Mouse (Mus musculus): Measurements from ENCODE around the gene Usp35. TPM values are rescaled to one million over a fixed set of nuclear protein-coding genes. Genes with fewer than 3 reads are reported as not detected.

The Usp35 gene
- polyA plus RNA-seq, 1 experiment: not detected

GRCm38 (mm10) chr7:97328891-97329588 lies 2.8 kb downstream of the Usp35 start:
- TF ChIP-seq CTCF (IDR thresholded peaks at IDR 0.05; ENCODE audit: insufficient read depth, low read depth, low read length): no peak
- TF ChIP-seq POLR2A (IDR thresholded peaks at IDR 0.05; ENCODE audit: insufficient read depth, low read depth, low read length): no peak
- Histone ChIP-seq H3K27ac (ENCODE audit: insufficient read depth, low read depth, low read length) (no peak overlapping the region), H3K4me3 (ENCODE audit: insufficient read depth, low read depth, low read length) (no peak overlapping the region), H3K4me1 (ENCODE audit: control insufficient read depth, insufficient read depth, low read length) (peaks cover 42% of the 10 kb centered on the region)
- 66% methylated on average over 13 of the region's 13 CpGs for WGBS

- TF ChIP-seq POLR2A (IDR thresholded peaks at IDR 0.05; ENCODE audit: insufficient read depth, low read depth, low read length): no peak
- no peak for TF ChIP-seq CTCF (IDR thresholded peaks at IDR 0.05; ENCODE audit: insufficient read depth, low read depth, low read length)
- Histone ChIP-seq H3K4me3 (ENCODE audit: insufficient read depth, low read depth, low read length) (no peak overlapping the region), H3K4me1 (ENCODE audit: control insufficient read depth, insufficient read depth, low read length) (peaks cover 33% of the 10 kb centered on the region), H3K27ac (ENCODE audit: insufficient read depth, low read depth, low read length) (no peak overlapping the region)
- WGBS: 94% methylated on average over 4 of the region's 4 CpGs
These were observed 4.4 kb downstream of the Usp35 start for GRCm38 (mm10) chr7:97327376-97327775.

- no peak for TF ChIP-seq CTCF (IDR thresholded peaks at IDR 0.05; ENCODE audit: insufficient read depth, low read depth, low read length)
- TF ChIP-seq POLR2A (IDR thresholded peaks at IDR 0.05; ENCODE audit: insufficient read depth, low read depth, low read length): no peak
- Histone ChIP-seq H3K4me1 (ENCODE audit: control insufficient read depth, insufficient read depth, low read length) (peaks cover 26% of the 10 kb centered on the region), H3K4me3 (ENCODE audit: insufficient read depth, low read depth, low read length) (peak overlapping the region; percentile 18), H3K27ac (ENCODE audit: insufficient read depth, low read depth, low read length) (no peak overlapping the region)
- WGBS: 34% methylated on average over 96 of the region's 96 CpGs
These were observed 6.4 kb downstream of the Usp35 start for GRCm38 (mm10) chr7:97325156-97325985.

GRCm38 (mm10) chr7:97324342-97324741 lies 7.5 kb downstream of the Usp35 start:
- peaks cover 16% of the 10 kb centered on the region for H3K4me1 ChIP-seq (ENCODE audit: control insufficient read depth, insufficient read depth, low read length)
- H3K4me3 ChIP-seq (ENCODE audit: insufficient read depth, low read depth, low read length): no peak overlapping the region
- H3K27ac ChIP-seq (ENCODE audit: insufficient read depth, low read depth, low read length): no peak overlapping the region
- TF ChIP-seq POLR2A (IDR thresholded peaks at IDR 0.05; ENCODE audit: insufficient read depth, low read depth, low read length) (no peak), CTCF (IDR thresholded peaks at IDR 0.05; ENCODE audit: insufficient read depth, low read depth, low read length) (no peak)
- 93% methylated on average over 8 of the region's 8 CpGs for WGBS

GRCm38 (mm10) chr7:97317706-97318105 lies 14.1 kb downstream of the Usp35 start:
- no peaks in the 10 kb centered on the region for H3K4me1 ChIP-seq (ENCODE audit: control insufficient read depth, insufficient read depth, low read length)
- WGBS: 90% methylated on average over 3 of the region's 3 CpGs
- no peak overlapping the region for H3K27ac ChIP-seq (ENCODE audit: insufficient read depth, low read depth, low read length)
- no peak for TF ChIP-seq POLR2A (IDR thresholded peaks at IDR 0.05; ENCODE audit: insufficient read depth, low read depth, low read length)
- no peak for TF ChIP-seq CTCF (IDR thresholded peaks at IDR 0.05; ENCODE audit: insufficient read depth, low read depth, low read length)
- H3K4me3 ChIP-seq (ENCODE audit: insufficient read depth, low read depth, low read length): no peak overlapping the region

- Histone ChIP-seq H3K27ac (ENCODE audit: insufficient read depth, low read depth, low read length) (no peak overlapping the region), H3K4me1 (ENCODE audit: control insufficient read depth, insufficient read depth, low read length) (no peaks in the 10 kb centered on the region), H3K4me3 (ENCODE audit: insufficient read depth, low read depth, low read length) (no peak overlapping the region)
- TF ChIP-seq POLR2A (IDR thresholded peaks at IDR 0.05; ENCODE audit: insufficient read depth, low read depth, low read length) (no peak), CTCF (IDR thresholded peaks at IDR 0.05; ENCODE audit: insufficient read depth, low read depth, low read length) (no peak)
- WGBS: 90% methylated on average over 6 of the region's 6 CpGs
These were observed 16.2 kb downstream of the Usp35 start for GRCm38 (mm10) chr7:97315656-97316055.

- TF ChIP-seq CTCF (IDR thresholded peaks at IDR 0.05; ENCODE audit: insufficient read depth, low read depth, low read length): no peak
- TF ChIP-seq POLR2A (IDR thresholded peaks at IDR 0.05; ENCODE audit: insufficient read depth, low read depth, low read length): no peak
- no peaks in the 10 kb centered on the region for H3K4me1 ChIP-seq (ENCODE audit: control insufficient read depth, insufficient read depth, low read length)
- 50% methylated on average over 5 of the region's 5 CpGs for WGBS
- no peak overlapping the region for H3K27ac ChIP-seq (ENCODE audit: insufficient read depth, low read depth, low read length)
- no peak overlapping the region for H3K4me3 ChIP-seq (ENCODE audit: insufficient read depth, low read depth, low read length)
These were observed 17.2 kb downstream of the Usp35 start for GRCm38 (mm10) chr7:97314646-97315045.

- 83% methylated on average over 7 of the region's 7 CpGs for WGBS
- Histone ChIP-seq H3K27ac (ENCODE audit: insufficient read depth, low read depth, low read length) (no peak overlapping the region), H3K4me1 (ENCODE audit: control insufficient read depth, insufficient read depth, low read length) (no peaks in the 10 kb centered on the region), H3K4me3 (ENCODE audit: insufficient read depth, low read depth, low read length) (no peak overlapping the region)
- TF ChIP-seq POLR2A (IDR thresholded peaks at IDR 0.05; ENCODE audit: insufficient read depth, low read depth, low read length) (no peak), CTCF (IDR thresholded peaks at IDR 0.05; ENCODE audit: insufficient read depth, low read depth, low read length) (no peak)
These were observed 18.3 kb downstream of the Usp35 start for GRCm38 (mm10) chr7:97313364-97313995.

- H3K27ac ChIP-seq (ENCODE audit: insufficient read depth, low read depth, low read length): no peak overlapping the region
- WGBS: 88% methylated on average over 6 of the region's 6 CpGs
- no peak overlapping the region for H3K4me3 ChIP-seq (ENCODE audit: insufficient read depth, low read depth, low read length)
- TF ChIP-seq POLR2A (IDR thresholded peaks at IDR 0.05; ENCODE audit: insufficient read depth, low read depth, low read length): no peak
- TF ChIP-seq CTCF (IDR thresholded peaks at IDR 0.05; ENCODE audit: insufficient read depth, low read depth, low read length): no peak
- H3K4me1 ChIP-seq (ENCODE audit: control insufficient read depth, insufficient read depth, low read length): no peaks in the 10 kb centered on the region
These were observed 19.0 kb downstream of the Usp35 start for GRCm38 (mm10) chr7:97312856-97313255.
